Comparison of ENCODE assay signal across 9 mouse cellular contexts in genomic region chr10:24173210-24174001, GRCm38 (mm10). TPM values are rescaled to one million over a fixed set of nuclear protein-coding genes. Genes with fewer than 3 reads are reported as not detected.
DNase-seq lines count a peak whose midpoint lies in the region; ATAC-seq and TF ChIP-seq lines count a peak whose summit lies in the region.
"Had no signal": no experiment of that assay in that cellular context is flagged by ENCODE, and none has a peak within 500 bp of the region (broad histone marks: within the 10 kb centered on the region; RNA-seq: fewer than 3 reads in every experiment).

No protein-coding gene starts in this region.

- H3K27ac ChIP-seq in intestine, embryonic 14.5 days (ENCODE audit: low read depth), result no peak overlapping the region
- H3K27ac ChIP-seq in liver, embryonic 14.5 days, result no peak overlapping the region
- H3K27ac ChIP-seq: limb, embryonic 13.5 days had no signal

- no peak overlapping the region for H3K4me2 ChIP-seq in intestine, embryonic 14.5 days (ENCODE audit: low read length)
- no peak overlapping the region for H3K4me2 ChIP-seq in liver, embryonic 14.5 days (ENCODE audit: low read depth)
- H3K4me2 ChIP-seq: limb, embryonic 13.5 days had no signal

- H3K4me3 ChIP-seq in intestine, embryonic 14.5 days (ENCODE audit: low read depth, low read length), result no peak overlapping the region
- no peak overlapping the region for H3K4me3 ChIP-seq in liver, embryonic 14.5 days (ENCODE audit: insufficient read depth in 1 of 2, low read depth in 2 of 2, low read length in 2 of 2)
- H3K4me3 ChIP-seq: limb, embryonic 13.5 days had no signal

- H3K4me1 ChIP-seq in intestine, embryonic 14.5 days (replicated peaks; ENCODE audit: control insufficient read depth, insufficient read depth, low read length), result no peaks in the 10 kb centered on the region
- H3K4me1 ChIP-seq in liver, embryonic 14.5 days (replicated peaks; ENCODE audit: control insufficient read depth in 2 of 2, insufficient read depth in 2 of 2, low read length in 1 of 2), result peaks cover 0 to 20% of the 10 kb centered on the region in 2 experiments
- H3K4me1 ChIP-seq: limb, embryonic 13.5 days had no signal

- DNase-seq in cerebellum, adult 11-12 months, result no peak
- DNase-seq in ES-CJ7 (ENCODE audit: low read depth, low spot score), result peak; percentile 75
- DNase-seq in cerebellum, adult 11 months, result peak; percentile 20
- DNase-seq in forelimb bud, embryonic 11.5 days (ENCODE audit: low read depth, low spot score), result peak; percentile 76
- DNase-seq in intestine, embryonic 14.5 days (ENCODE audit: low spot score), result peak; percentile 58
- peak; percentile 36 to 45 (median 45) for DNase-seq in liver, embryonic 14.5 days (ENCODE audit: low read depth in 3 of 3, low spot score in 3 of 3)
- peak; percentile 47 for DNase-seq in neural tube, embryonic 10.5 days (ENCODE audit: extremely low spot score, low spot score)

- peak; percentile 59; the same call in 1 of the 2 replicates for ATAC-seq in cerebellum, adult (ENCODE audit: insufficient number of reproducible peaks, low FRiP score, low TSS enrichment)
- ATAC-seq in intestine, embryonic 14.5 days (replicated peaks; ENCODE audit: low FRiP score, low TSS enrichment, low read depth), result 0 out of 2 replicates have a peak, but pooled peaks have one; percentile 47
- no peak for ATAC-seq in liver, embryonic 14.5 days (ENCODE audit: insufficient read depth)

- no peak overlapping the region for H3K9ac ChIP-seq in intestine, embryonic 14.5 days (ENCODE audit: low read length)
- H3K9ac ChIP-seq in liver, embryonic 14.5 days (replicated peaks), result no peak overlapping the region
- H3K9ac ChIP-seq: limb, embryonic 13.5 days had no signal

- 47% methylated on average over 10 of the region's 10 CpGs for WGBS in intestine, embryonic 14.5 days
- 36% methylated on average over 10 of the region's 10 CpGs for WGBS in liver, embryonic 14.5 days (ENCODE audit: insufficient replicate concordance)

- no peaks in the 10 kb centered on the region for H3K27me3 ChIP-seq in intestine, embryonic 14.5 days (replicated peaks; ENCODE audit: control insufficient read depth, insufficient read depth, low read length)
- no peaks in the 10 kb centered on the region for H3K27me3 ChIP-seq in liver, embryonic 14.5 days (ENCODE audit: control insufficient read depth, insufficient read depth, low read length)
- H3K27me3 ChIP-seq: limb, embryonic 13.5 days had no signal

- no peak for TF ChIP-seq EP300 in liver, embryonic 14.5 days (IDR thresholded peaks at IDR 0.05; ENCODE audit: low read depth)

- H3K9me3 ChIP-seq in intestine, embryonic 14.5 days (ENCODE audit: control insufficient read depth, low read length), result no peaks in the 10 kb centered on the region
- no peaks in the 10 kb centered on the region for H3K9me3 ChIP-seq in liver, embryonic 14.5 days (ENCODE audit: control insufficient read depth, low read length)
- H3K9me3 ChIP-seq: limb, embryonic 13.5 days had no signal

- H3K36me3 ChIP-seq in intestine, embryonic 14.5 days (ENCODE audit: control insufficient read depth, insufficient read depth, low read length), result 0 out of 2 replicates have a peak, but pooled peaks cover 1% of the 10 kb centered on the region
- H3K36me3 ChIP-seq in liver, embryonic 14.5 days (replicated peaks; ENCODE audit: control insufficient read depth, insufficient read depth, low read depth), result no peaks in the 10 kb centered on the region
- H3K36me3 ChIP-seq: limb, embryonic 13.5 days had no signal

- TF ChIP-seq CTCF in liver, embryonic 14.5 days (IDR thresholded peaks at IDR 0.05; ENCODE audit: low read depth), result peak; percentile 80

RNA-seq across cellular contexts. Expression of gene Stx7, which starts 24.3 kb away (rescaled TPM):
- polyA plus RNA-seq in intestine, embryonic 14.5 days (2014; fragmentation: Nextera tagmentation; extraction: Ambion mirVana), result 91.8 and 100 TPM in 2 replicates
- polyA plus RNA-seq in liver, embryonic 14.5 days (2012; rRNA removed), result 8.9 and 20.3 TPM in 2 replicates
- 30.0 and 32.2 TPM in 2 replicates for polyA plus RNA-seq in liver, embryonic 14.5 days (2014; fragmentation: Nextera tagmentation; extraction: Ambion mirVana)

RNA-seq across cellular contexts. Expression of gene Moxd1, which starts 49.9 kb away (rescaled TPM):
- 19.2 and 23.2 TPM in 2 replicates for polyA plus RNA-seq in intestine, embryonic 14.5 days (2014; fragmentation: Nextera tagmentation; extraction: Ambion mirVana)
- 0.08 and 0.12 TPM in 2 replicates for polyA plus RNA-seq in liver, embryonic 14.5 days (2012; rRNA removed)
- polyA plus RNA-seq in liver, embryonic 14.5 days (2014; fragmentation: Nextera tagmentation; extraction: Ambion mirVana), result 0.15 TPM in 1 of 2 replicates, not detected in the other

Comparison
In these comparisons a context has a peak if more than half of its experiments do, and no peak if none do; other contexts are left out.
1. RNA of gene Moxd1, which starts 49.9 kb away (polyA plus RNA-seq): 19.2 to 23.2 TPM in intestine, embryonic 14.5 days; 0.08 to 0.15 TPM in liver, embryonic 14.5 days; every median in the first group is over 10 times any median in the second.